Mouse (Mus musculus): ENCODE measurements around the gene Ablim2.

DNA sequence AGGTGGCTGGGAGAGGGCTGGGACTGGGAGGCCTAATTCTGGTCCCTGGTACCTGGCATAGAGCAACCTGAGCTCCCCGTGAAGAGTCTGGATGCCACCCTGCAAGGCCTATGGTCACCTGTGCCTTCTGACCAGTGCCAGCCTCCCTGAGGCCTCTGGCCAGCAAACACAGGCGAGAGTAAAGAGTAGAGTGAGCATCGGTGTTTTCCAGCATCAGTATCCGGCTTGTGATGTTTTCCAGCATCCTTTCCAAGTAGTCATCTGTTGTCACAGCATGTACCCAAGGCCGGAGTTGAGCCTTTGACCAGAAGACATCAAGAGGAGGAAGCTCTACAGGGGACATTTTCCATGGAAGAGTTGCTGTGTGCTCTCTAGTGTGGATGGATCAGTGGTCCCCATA is 45.7 kb downstream of the Ablim2 start:
- TF ChIP-seq CTCF (IDR thresholded peaks at IDR 0.05; ENCODE audit: insufficient read depth, low read depth, low read length) (no peak), POLR2A (IDR thresholded peaks at IDR 0.05; ENCODE audit: insufficient read depth, low read depth, low read length) (no peak)
